Mouse (Mus musculus) cortical plate, adult 2 months (tissue): ENCODE results near the gene Ablim1. TPM values are rescaled to one million over a fixed set of nuclear protein-coding genes. Genes with fewer than 3 reads are reported as not detected.

Experiments
- H3K27ac ChIP-seq: fragments of 200-500 bp; 2 replicates; pipeline ENCODE4 v1.5.1; 2012; ENCODE audit warnings: low read length, control low read depth, inconsistent platforms; ENCODE audit not compliant: insufficient read depth
- H3K4me1 ChIP-seq: fragments of 200-500 bp; 2 replicates; pipeline ENCODE4 v1.6.1; 2011; ENCODE audit warnings: low read length; ENCODE audit not compliant: control insufficient read depth, insufficient read depth
- H3K4me3 ChIP-seq: fragments of 200-500 bp; 2 replicates; pipeline ENCODE4 v1.5.1; 2011; ENCODE audit warnings: mild to moderate bottlenecking, low read length, control low read depth; ENCODE audit not compliant: insufficient read depth
- CTCF ChIP-seq: fragments of 200-500 bp; IDR thresholded peaks from 2 replicates; pipeline ENCODE4 v1.5.1; 2011; ENCODE audit warnings: mild to moderate bottlenecking, control low read depth, low read length; ENCODE audit not compliant: insufficient read depth; ENCODE audit errors: extremely low read depth
- POLR2A ChIP-seq: fragments of 200-500 bp; IDR thresholded peaks from 2 replicates; pipeline ENCODE4 v1.6.1; 2011; ENCODE audit warnings: mild to moderate bottlenecking, low read length, control low read depth; ENCODE audit not compliant: insufficient read depth; ENCODE audit errors: extremely low read depth
- polyA plus RNA-seq: library from polyadenylated mRNA; depleted of rRNA; stranded (reverse); fragments of >200 nt; gene quantifications from 2 replicates; pipeline ENCODE4 v1.2.3, GENCODE M21; 2012; rRNA removed

The Ablim1 gene
- polyA plus RNA-seq: 50.0 and 50.5 TPM in 2 replicates

- Histone ChIP-seq H3K4me3 (peak within 1 kb of the TSS; percentile 94), H3K4me1 (peaks cover 4% of the 10 kb centered on the region; the same call in 1 of the 2 replicates), H3K27ac (peak within 1 kb of the TSS; percentile 97)
- TF ChIP-seq CTCF (no peak), POLR2A (peak; percentile 36; the same call in 1 of the 2 replicates)
Measured at GRCm38 (mm10) chr19:57314346-57315012, at the start of gene Ablim1. Ablim1 (minus strand) TSS chr19:57314919.

GRCm38 (mm10) chr19:57363538-57363937, 48.8 kb upstream of the Ablim1 start:
- peaks cover 15% of the 10 kb centered on the region for H3K4me1 ChIP-seq
- no peak overlapping the region for H3K27ac ChIP-seq
- TF ChIP-seq CTCF (no peak), POLR2A (no peak)
- H3K4me3 ChIP-seq: no peak overlapping the region; the same call in 1 of the 2 replicates

- H3K4me1 ChIP-seq: peaks cover 15% of the 10 kb centered on the region
- H3K27ac ChIP-seq: no peak overlapping the region
- TF ChIP-seq POLR2A: no peak
- TF ChIP-seq CTCF: no peak
- H3K4me3 ChIP-seq: peak overlapping the region; percentile 89; the same call in 1 of the 2 replicates
Measured at GRCm38 (mm10) chr19:57363076-57363475, 48.4 kb upstream of the Ablim1 start.

GRCm38 (mm10) chr19:57362586-57362985, 47.9 kb upstream of the Ablim1 start:
- TF ChIP-seq CTCF (no peak), POLR2A (no peak)
- Histone ChIP-seq H3K27ac (no peak overlapping the region), H3K4me1 (peaks cover 12% of the 10 kb centered on the region), H3K4me3 (peak overlapping the region; percentile 89; the same call in 1 of the 2 replicates)

- Histone ChIP-seq H3K4me3 (peak overlapping the region; percentile 89), H3K27ac (no peak overlapping the region), H3K4me1 (peaks cover 7% of the 10 kb centered on the region; the same call in 1 of the 2 replicates)
- no peak for TF ChIP-seq POLR2A
- no peak for TF ChIP-seq CTCF
Measured at GRCm38 (mm10) chr19:57361939-57362307, 47.2 kb upstream of the Ablim1 start.

- Histone ChIP-seq H3K4me3 (peak overlapping the region; percentile 89), H3K27ac (peak overlapping the region; percentile 89), H3K4me1 (peaks cover 7% of the 10 kb centered on the region; the same call in 1 of the 2 replicates)
- TF ChIP-seq CTCF (no peak), POLR2A (no peak)
Measured at GRCm38 (mm10) chr19:57361131-57361938, 46.6 kb upstream of the Ablim1 start.

GRCm38 (mm10) chr19:57360341-57361130, 45.8 kb upstream of the Ablim1 start, which contains the start of gene Fam160b1:
Fam160b1 (plus strand) TSS chr19:57360680.
- Histone ChIP-seq H3K4me1 (peaks cover 7% of the 10 kb centered on the region; the same call in 1 of the 2 replicates), H3K27ac (peak within 1 kb of the TSS; percentile 89), H3K4me3 (peak within 1 kb of the TSS; percentile 89)
- TF ChIP-seq CTCF (peak; percentile 28; the same call in 1 of the 2 replicates), POLR2A (peak; percentile 51; the same call in 1 of the 2 replicates)

- Histone ChIP-seq H3K27ac (peak overlapping the region; percentile 26; the same call in 1 of the 2 replicates), H3K4me1 (peaks cover 6% of the 10 kb centered on the region; the same call in 1 of the 2 replicates), H3K4me3 (peak overlapping the region; percentile 89)
- TF ChIP-seq CTCF: no peak
Measured at GRCm38 (mm10) chr19:57359701-57360326, 45.1 kb upstream of the Ablim1 start.
